Mouse (Mus musculus) C2C12 (cell line): ENCODE measurements around the gene Cbll1. TPM values are rescaled to one million over a fixed set of nuclear protein-coding genes. Genes with fewer than 3 reads are reported as not detected.

Experiments used
- H3K27me3 ChIP-seq: one replicate; pipeline ENCODE4 v1.6.1; 2011; ENCODE audit not compliant: control insufficient read depth, insufficient read depth, insufficient read length
- H3K36me3 ChIP-seq: one replicate; pipeline ENCODE4 v1.6.1; 2011; ENCODE audit not compliant: control insufficient read depth, insufficient read depth
- H3K4me3 ChIP-seq: one replicate; pipeline ENCODE4 v1.5.1; 2011; ENCODE audit warnings: mild to moderate bottlenecking, control low read depth; ENCODE audit not compliant: poor library complexity, insufficient read depth, severe bottlenecking
- H3K79me2 ChIP-seq: one replicate; pipeline ENCODE4 v1.6.1; 2011; ENCODE audit not compliant: control insufficient read depth, insufficient read depth
- H3K79me3 ChIP-seq: one replicate; pipeline ENCODE4 v1.6.1; 2011; ENCODE audit warnings: low read depth, control low read depth
- H3ac ChIP-seq: one replicate; pipeline ENCODE3; 2011; ENCODE audit warnings: low read depth; ENCODE audit not compliant: control insufficient read depth, insufficient read length
- CEBPB ChIP-seq: IDR thresholded peaks from one replicate; pipeline ENCODE4 v1.6.1; 2011; ENCODE audit warnings: low read depth, mild to moderate bottlenecking, control low read depth, moderate library complexity
- CTCF ChIP-seq: IDR thresholded peaks from one replicate; pipeline ENCODE4 v1.5.1; 2011; ENCODE audit not compliant: control insufficient read depth, insufficient read depth, insufficient read length
- FOSL1 ChIP-seq: IDR thresholded peaks from one replicate; pipeline ENCODE4 v1.8.0; 2011; ENCODE audit warnings: mild to moderate bottlenecking, low read length; ENCODE audit not compliant: poor library complexity, insufficient read depth, severe bottlenecking
- MAX ChIP-seq: IDR thresholded peaks from one replicate; pipeline ENCODE4 v1.6.1; 2011; ENCODE audit warnings: mild to moderate bottlenecking, control low read depth
- MYOD1 ChIP-seq: IDR thresholded peaks from one replicate; pipeline ENCODE4 v1.6.1; 2011; ENCODE audit warnings: low read depth; ENCODE audit not compliant: control insufficient read depth, insufficient read length
- MYOG ChIP-seq: IDR thresholded peaks from one replicate; pipeline ENCODE4 v1.6.1; 2011; ENCODE audit not compliant: control insufficient read depth, insufficient read length; ENCODE audit errors: extremely low read depth
- USF1 ChIP-seq: IDR thresholded peaks from one replicate; pipeline ENCODE4 v1.6.1; 2011; ENCODE audit warnings: low read depth, mild to moderate bottlenecking, control low read depth, moderate library complexity
- polyA plus RNA-seq: library from polyadenylated mRNA; unstranded; fragments of >200 nt; fragmentation: generic; extraction: Trizol; gene quantifications from one replicate; pipeline ENCODE4 v1.2.1, GENCODE M21; 2012; ENCODE audit warnings: missing spikeins

Gene Cbll1
- polyA plus RNA-seq, 1 experiment = 8.2 TPM

DNA sequence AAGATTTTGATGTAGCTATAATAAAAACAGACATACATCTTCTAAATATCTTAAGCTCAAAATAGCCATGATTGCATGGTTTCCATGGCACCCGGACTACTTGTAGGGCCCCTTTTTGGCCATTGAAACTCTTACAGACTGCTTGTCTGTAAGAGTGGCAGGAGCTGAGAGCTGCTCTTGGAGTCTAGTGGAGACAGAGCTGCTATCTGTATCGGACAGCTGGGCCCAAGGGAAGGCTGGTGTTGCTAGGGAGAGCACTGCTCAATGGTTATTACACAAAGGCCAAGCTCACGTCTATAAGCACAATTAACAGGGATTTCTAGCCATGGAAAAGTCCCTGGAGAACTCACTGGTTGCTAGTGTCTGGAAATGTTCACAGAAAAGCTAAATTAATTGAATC lies 22.0 kb upstream of the Cbll1 start:
- Histone ChIP-seq H3K36me3 (no peaks in the 10 kb centered on the region), H3ac (no peak overlapping the region), H3K79me3 (no peaks in the 10 kb centered on the region), H3K27me3 (no peaks in the 10 kb centered on the region), H3K79me2 (no peaks in the 10 kb centered on the region), H3K4me3 (no peak overlapping the region)
- TF ChIP-seq MYOG (no peak), MYOD1 (no peak), FOSL1 (no peak), CTCF (no peak), USF1 (no peak), MAX (no peak), CEBPB (no peak)

- Histone ChIP-seq H3K27me3 (no peaks in the 10 kb centered on the region), H3K36me3 (no peaks in the 10 kb centered on the region), H3K79me3 (no peaks in the 10 kb centered on the region), H3ac (no peak overlapping the region), H3K79me2 (no peaks in the 10 kb centered on the region), H3K4me3 (no peak overlapping the region)
- TF ChIP-seq MAX (no peak), MYOG (no peak), CTCF (no peak), CEBPB (no peak), MYOD1 (no peak), FOSL1 (no peak), USF1 (no peak)
Measured at GRCm38 (mm10) chr12:31520119-31520518, 20.7 kb upstream of the Cbll1 start.

DNA sequence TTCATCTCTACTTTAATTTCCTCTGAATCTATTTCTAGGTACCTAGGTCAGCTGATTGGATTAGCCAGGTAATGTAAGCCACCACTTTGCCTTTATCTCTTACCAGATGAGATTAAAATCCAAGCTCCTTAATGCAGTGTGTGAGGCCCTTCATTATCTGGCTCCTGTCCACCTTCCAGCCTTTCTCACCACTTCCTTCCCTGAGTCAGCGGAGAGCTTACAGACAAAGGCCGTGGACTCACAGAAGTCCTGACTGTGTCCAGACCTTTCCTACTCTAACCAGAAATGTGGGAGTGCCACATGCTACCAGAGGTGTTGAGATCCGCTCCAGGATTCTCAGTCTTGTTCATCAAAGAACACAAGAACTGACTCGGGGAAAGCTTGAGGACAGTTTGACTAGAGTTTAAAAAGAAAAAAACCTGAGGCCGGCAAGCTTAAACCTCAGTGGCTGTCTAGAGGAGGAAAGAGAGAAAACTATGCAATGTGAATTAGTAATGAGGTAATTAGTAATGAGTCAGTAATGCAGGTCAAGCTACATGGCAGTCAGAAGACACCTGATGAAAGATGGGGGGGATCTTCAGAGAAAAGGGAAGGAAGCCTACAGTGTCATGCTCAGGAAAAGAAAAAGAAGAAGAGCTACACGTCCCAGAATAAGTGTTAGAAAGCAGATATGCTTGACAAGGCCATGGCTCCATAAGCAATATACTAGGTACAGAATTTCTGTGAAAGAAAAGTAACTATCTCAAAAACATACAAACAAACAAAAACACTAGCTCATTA lies 14.5 kb upstream of the Cbll1 start:
- TF ChIP-seq MYOD1 = no peak
- no peak for TF ChIP-seq MYOG
- TF ChIP-seq USF1 = no peak
- TF ChIP-seq CEBPB = no peak
- TF ChIP-seq MAX = no peak
- no peak for TF ChIP-seq CTCF
- Histone ChIP-seq H3ac (no peak overlapping the region), H3K4me3 (no peak overlapping the region), H3K79me2 (no peaks in the 10 kb centered on the region), H3K36me3 (no peaks in the 10 kb centered on the region), H3K27me3 (no peaks in the 10 kb centered on the region), H3K79me3 (no peaks in the 10 kb centered on the region)

GRCm38 (mm10) chr12:31512634-31513411 lies 13.4 kb upstream of the Cbll1 start:
- H3ac ChIP-seq = no peak overlapping the region
- H3K27me3 ChIP-seq = no peaks in the 10 kb centered on the region
- no peaks in the 10 kb centered on the region for H3K79me3 ChIP-seq
- no peak for TF ChIP-seq CTCF
- peak; percentile 28 for TF ChIP-seq CEBPB
- no peak overlapping the region for H3K4me3 ChIP-seq
- H3K36me3 ChIP-seq = no peaks in the 10 kb centered on the region
- H3K79me2 ChIP-seq = no peaks in the 10 kb centered on the region

GRCm38 (mm10) chr12:31511218-31511617 lies 11.8 kb upstream of the Cbll1 start:
- Histone ChIP-seq H3K36me3 (no peaks in the 10 kb centered on the region), H3K79me3 (no peaks in the 10 kb centered on the region), H3ac (no peak overlapping the region), H3K79me2 (no peaks in the 10 kb centered on the region), H3K4me3 (no peak overlapping the region), H3K27me3 (no peaks in the 10 kb centered on the region)
- TF ChIP-seq MYOG (no peak), MAX (no peak), CTCF (no peak), MYOD1 (no peak), USF1 (no peak), FOSL1 (no peak), CEBPB (no peak)

DNA sequence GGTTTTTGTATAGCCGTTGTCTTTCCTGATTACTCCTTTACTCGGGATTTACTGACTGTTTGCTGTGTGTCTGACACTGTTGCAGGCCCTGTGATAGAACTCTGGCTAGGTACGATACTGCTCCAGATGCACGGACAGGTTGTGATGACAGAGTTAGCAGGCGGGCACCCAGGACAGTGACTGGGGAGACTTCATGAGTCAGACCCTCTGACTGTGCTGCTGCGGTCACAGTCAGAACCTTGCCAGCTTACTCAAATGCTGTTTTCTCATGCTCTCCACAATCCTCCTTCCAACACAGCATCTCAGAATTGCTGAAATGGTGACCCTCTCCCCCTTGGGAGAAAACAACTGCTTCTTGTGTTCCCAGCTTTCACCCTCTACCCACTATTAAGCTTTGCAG lies 9.1 kb upstream of the Cbll1 start:
- TF ChIP-seq FOSL1 = peak; percentile 42
- no peak for TF ChIP-seq MYOG
- H3K79me3 ChIP-seq = no peaks in the 10 kb centered on the region
- H3K27me3 ChIP-seq = no peaks in the 10 kb centered on the region
- no peaks in the 10 kb centered on the region for H3K36me3 ChIP-seq
- H3ac ChIP-seq = no peak overlapping the region
- no peak overlapping the region for H3K4me3 ChIP-seq
- no peaks in the 10 kb centered on the region for H3K79me2 ChIP-seq
